Mouse (Mus musculus) MEL (cell line): ENCODE results near the gene Phkg1. TPM values are rescaled to one million over a fixed set of nuclear protein-coding genes. Genes with fewer than 3 reads are reported as not detected.

Source experiments
- DNase-seq: peaks from one replicate; pipeline ENCODE4 v3.0.0; 2011; ENCODE audit warnings: low read depth, low spot score
- H3K27ac ChIP-seq: 2 replicates; pipeline ENCODE4 v1.5.1; 2012; ENCODE audit warnings: low read depth, mild to moderate bottlenecking, control low read depth, low read length, moderate library complexity; ENCODE audit not compliant: control insufficient read depth
- H3K27me3 ChIP-seq, 2 experiments: fragments of 150-350 bp in 1 of 2; sonication (generic) in 1 of 2; 2 replicates each; pipeline ENCODE4 v1.6.1; 2012; ENCODE audit warnings: low read length in 2 of 2, mild to moderate bottlenecking in 2 of 2, improper control_type of control experiment in 1 of 2, moderate library complexity in 1 of 2; ENCODE audit not compliant: insufficient read depth in 2 of 2, control insufficient read depth in 1 of 2
- H3K36me3 ChIP-seq, 2 experiments: 2 replicates each; pipeline ENCODE4 v1.6.1; 2012 to 2014; ENCODE audit warnings: low read length in 2 of 2, improper control_type of control experiment in 1 of 2, inconsistent platforms in 1 of 2, mild to moderate bottlenecking in 1 of 2; ENCODE audit not compliant: insufficient read depth in 2 of 2, control insufficient read depth in 1 of 2
- H3K4me1 ChIP-seq, 2 experiments: fragments of 150-350 bp in 1 of 2; sonication (generic) in 1 of 2; 2 replicates each; pipeline ENCODE4 v1.6.1; 2012; ENCODE audit warnings: low read length in 2 of 2, improper control_type of control experiment in 1 of 2, mild to moderate bottlenecking in 1 of 2; ENCODE audit not compliant: insufficient read depth in 2 of 2, control insufficient read depth in 1 of 2
- H3K4me3 ChIP-seq, 2 experiments: fragments of 150-350 bp in 1 of 2; sonication (generic) in 1 of 2; 2 replicates each; pipeline ENCODE4 v1.5.1; 2012; ENCODE audit warnings: low read depth in 2 of 2, low read length in 2 of 2, mild to moderate bottlenecking in 2 of 2, moderate library complexity in 2 of 2, control low read depth in 1 of 2, improper control_type of control experiment in 1 of 2; ENCODE audit not compliant: control insufficient read depth in 1 of 2, insufficient read depth in 1 of 2
- H3K79me2 ChIP-seq: 2 replicates; pipeline ENCODE4 v1.6.1; 2012; ENCODE audit warnings: mild to moderate bottlenecking, low read length, moderate library complexity; ENCODE audit not compliant: control insufficient read depth, poor library complexity, insufficient read depth
- H3K9ac ChIP-seq: 2 replicates; pipeline ENCODE4 v1.6.1; 2012; ENCODE audit warnings: low read depth, mild to moderate bottlenecking, control low read depth, low read length, moderate library complexity; ENCODE audit not compliant: control insufficient read depth, poor library complexity, severe bottlenecking
- H3K9me3 ChIP-seq: fragments of 150-350 bp; sonication (generic); replicated peaks from 2 replicates; pipeline ENCODE4 v1.6.1; 2012; ENCODE audit warnings: mild to moderate bottlenecking, low read length, improper control_type of control experiment, moderate library complexity; ENCODE audit not compliant: insufficient read depth
- BHLHE40 ChIP-seq: IDR thresholded peaks from 2 replicates; pipeline ENCODE4 v1.6.1; 2012; ENCODE audit warnings: low read depth, mild to moderate bottlenecking, inconsistent platforms, low read length, improper control_type of control experiment, borderline replicate concordance
- GABPA ChIP-seq: IDR thresholded peaks from 2 replicates; pipeline ENCODE4 v1.6.1; 2012; ENCODE audit warnings: low read depth, mild to moderate bottlenecking, inconsistent platforms, low read length, improper control_type of control experiment, moderate library complexity
- HCFC1 ChIP-seq: IDR thresholded peaks from 2 replicates; pipeline ENCODE4 v1.6.1; 2012; ENCODE audit warnings: low read depth, mild to moderate bottlenecking, inconsistent platforms, low read length, improper control_type of control experiment, moderate library complexity
- MAX ChIP-seq: IDR thresholded peaks from 2 replicates; pipeline ENCODE4 v1.6.1; 2011; ENCODE audit warnings: low read length, improper control_type of control experiment
- MAZ ChIP-seq: IDR thresholded peaks from 2 replicates; pipeline ENCODE4 v1.6.1; 2012; ENCODE audit warnings: low read depth, mild to moderate bottlenecking, inconsistent platforms, low read length, improper control_type of control experiment
- MEF2A ChIP-seq: IDR thresholded peaks from 2 replicates; pipeline ENCODE4 v1.6.1; 2014; ENCODE audit warnings: low read depth, mild to moderate bottlenecking, inconsistent platforms, low read length, improper control_type of control experiment; ENCODE audit not compliant: poor library complexity, insufficient replicate concordance, severe bottlenecking; ENCODE audit errors: extremely low read depth
- MXI1 ChIP-seq: IDR thresholded peaks from 2 replicates; pipeline ENCODE4 v1.6.1; 2011; ENCODE audit warnings: mild to moderate bottlenecking, low read depth, low read length, improper control_type of control experiment
- MYB ChIP-seq: IDR thresholded peaks from 2 replicates; pipeline ENCODE4 v1.6.1; 2011; ENCODE audit warnings: mild to moderate bottlenecking, low read depth, low read length, improper control_type of control experiment
- MYC ChIP-seq: IDR thresholded peaks from 2 replicates; pipeline ENCODE4 v1.6.1; 2011; ENCODE audit warnings: low read depth, mild to moderate bottlenecking, low read length, improper control_type of control experiment, moderate library complexity
- POLR2AphosphoS2 ChIP-seq: IDR thresholded peaks from 2 replicates; pipeline ENCODE4 v1.6.1; 2011; ENCODE audit warnings: low read length, improper control_type of control experiment
- POLR2AphosphoS5 ChIP-seq: IDR thresholded peaks from 2 replicates; pipeline ENCODE4 v1.6.1; 2012; ENCODE audit warnings: low read depth, borderline replicate concordance, mild to moderate bottlenecking, inconsistent platforms, low read length, moderate library complexity, mixed read lengths
- RAD21 ChIP-seq: IDR thresholded peaks from 2 replicates; pipeline ENCODE4 v1.6.1; 2011; ENCODE audit warnings: mild to moderate bottlenecking, low read depth, low read length, improper control_type of control experiment
- RCOR1 ChIP-seq: IDR thresholded peaks from 2 replicates; pipeline ENCODE4 v1.6.1; 2012; ENCODE audit warnings: low read depth, mild to moderate bottlenecking, inconsistent platforms, low read length, improper control_type of control experiment
- SIN3A ChIP-seq: IDR thresholded peaks from 2 replicates; pipeline ENCODE4 v1.6.1; 2012; ENCODE audit warnings: low read length, improper control_type of control experiment, inconsistent platforms
- TBP ChIP-seq: IDR thresholded peaks from 2 replicates; pipeline ENCODE4 v1.8.0; 2011; ENCODE audit warnings: low read depth, low read length, improper control_type of control experiment
- TCF12 ChIP-seq: IDR thresholded peaks from 2 replicates; pipeline ENCODE4 v1.6.1; 2014; ENCODE audit warnings: low read depth, mild to moderate bottlenecking, inconsistent platforms, low read length, improper control_type of control experiment, moderate library complexity
- USF1 ChIP-seq: IDR thresholded peaks from 2 replicates; pipeline ENCODE4 v1.6.1; 2014; ENCODE audit warnings: low read depth, mild to moderate bottlenecking, inconsistent platforms, low read length, improper control_type of control experiment, moderate library complexity
- ZC3H11A ChIP-seq: IDR thresholded peaks from 2 replicates; pipeline ENCODE4 v1.6.1; 2012; ENCODE audit warnings: low read depth, mild to moderate bottlenecking, inconsistent platforms, low read length, improper control_type of control experiment
- ZKSCAN1 ChIP-seq: IDR thresholded peaks from 2 replicates; pipeline ENCODE4 v1.6.1; 2012; ENCODE audit warnings: low read depth, mild to moderate bottlenecking, inconsistent platforms, low read length, improper control_type of control experiment, moderate library complexity
- ZNF384 ChIP-seq: IDR thresholded peaks from 2 replicates; pipeline ENCODE4 v1.6.1; 2012; ENCODE audit warnings: low read depth, mild to moderate bottlenecking, inconsistent platforms, low read length, improper control_type of control experiment
- polyA plus RNA-seq, 2 experiments: library from polyadenylated mRNA; stranded (reverse) in 1 of 2; unstranded in 1 of 2; fragments of >175 nt in 1 of 2; fragments of >200 nt in 1 of 2; gene quantifications; 2 replicates each; pipeline versions ENCODE4 v1.2.1 to v1.2.4; 2012; ENCODE audit warnings: low replicate concordance in 2 of 2, low read depth in 1 of 2; ENCODE audit not compliant: insufficient read length in 2 of 2, insufficient read depth in 1 of 2, missing spikeins in 1 of 2
- total RNA-seq: library from RNA; depleted of rRNA; stranded (reverse); fragments of 300-350 nt; gene quantifications from 2 replicates; pipeline ENCODE4 v1.2.3, GENCODE M21; 2012

Phkg1 gene
- total and polyA plus RNA-seq, 3 experiments = 0.62 to 0.72 TPM; not detected in 1

DNA sequence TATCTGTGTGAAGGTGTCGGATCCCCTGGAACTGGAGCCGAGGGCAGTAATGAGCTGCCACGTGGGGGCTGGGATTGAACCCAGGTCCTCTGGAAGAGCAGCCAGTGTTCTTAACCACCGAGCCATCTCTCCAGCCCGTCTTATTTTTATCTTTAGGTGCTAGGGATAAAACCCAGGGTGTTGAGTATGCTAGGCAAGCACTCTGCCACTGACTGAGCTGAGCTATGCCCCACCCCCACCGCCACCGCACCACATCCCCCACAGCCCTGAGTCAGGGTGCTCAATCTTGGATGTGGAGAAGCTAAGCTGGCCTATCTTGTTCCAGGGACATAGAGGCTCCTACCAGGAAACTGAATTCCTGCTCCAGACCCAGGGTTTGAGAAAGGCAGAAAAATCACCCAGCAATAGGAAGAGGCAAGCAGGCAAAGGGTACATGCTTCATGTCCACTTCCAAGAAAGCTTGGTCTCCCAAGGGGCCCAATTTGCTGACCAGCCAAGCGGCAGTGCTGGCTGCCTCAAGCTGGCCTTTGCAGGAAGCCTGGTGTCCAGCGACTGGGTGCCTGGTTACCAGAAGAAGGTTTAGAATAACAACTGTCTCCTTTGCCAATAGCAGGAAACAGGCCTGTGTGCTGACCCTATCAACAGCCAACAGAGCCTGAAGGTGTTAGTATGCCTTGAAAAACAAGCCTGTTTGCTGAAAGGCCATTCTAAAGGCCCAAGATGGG lies 20.5 kb downstream of the Phkg1 start:
- H3K27ac ChIP-seq = no peak overlapping the region
- no peak for TF ChIP-seq MEF2A
- no peak for TF ChIP-seq ZKSCAN1
- TF ChIP-seq ZNF384 = no peak
- TF ChIP-seq BHLHE40 = no peak
- no peak for TF ChIP-seq MAZ
- TF ChIP-seq MAX = no peak
- no peak for TF ChIP-seq ZC3H11A
- no peak for TF ChIP-seq GABPA
- TF ChIP-seq POLR2AphosphoS2 = no peak
- no peak for TF ChIP-seq MYB
- TF ChIP-seq HCFC1 = no peak
- no peak for TF ChIP-seq RAD21
- TF ChIP-seq RCOR1 = no peak
- no peak for TF ChIP-seq MXI1
- no peaks in the 10 kb centered on the region for H3K27me3 ChIP-seq
- H3K9ac ChIP-seq = no peak overlapping the region
- no peaks in the 10 kb centered on the region for H3K4me1 ChIP-seq
- no peak for DNase-seq
- no peak overlapping the region for H3K4me3 ChIP-seq
- peaks cover 0 to 12% of the 10 kb centered on the region in 2 experiments; a peak in 2 of 4 replicates for H3K36me3 ChIP-seq
- H3K9me3 ChIP-seq = no peaks in the 10 kb centered on the region
- H3K79me2 ChIP-seq = no peaks in the 10 kb centered on the region

DNA sequence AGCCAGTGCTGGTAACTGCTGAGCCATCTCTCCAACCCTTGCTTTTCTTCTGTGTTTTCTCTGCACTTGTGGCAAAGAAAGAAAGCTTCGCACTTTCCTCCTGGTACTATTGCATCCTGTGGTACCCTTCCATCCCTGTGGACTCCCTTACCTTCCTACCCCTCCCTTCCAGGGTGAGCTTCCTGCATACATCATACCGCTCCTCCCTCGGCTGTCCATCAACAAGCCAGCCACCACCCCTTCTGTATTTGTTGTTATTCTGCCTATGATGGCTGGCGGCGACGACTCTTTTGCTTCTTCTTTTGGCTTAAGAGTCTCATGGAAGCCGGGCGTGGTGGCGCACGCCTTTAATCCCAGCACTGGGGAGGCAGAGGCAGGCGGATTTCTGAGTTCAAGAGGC lies 23.3 kb downstream of the Phkg1 start:
- Histone ChIP-seq H3K4me1 (no peaks in the 10 kb centered on the region), H3K79me2 (no peaks in the 10 kb centered on the region), H3K9ac (no peak overlapping the region), H3K9me3 (no peaks in the 10 kb centered on the region), H3K4me3 (no peak overlapping the region), H3K27me3 (no peaks in the 10 kb centered on the region), H3K27ac (no peak overlapping the region), H3K36me3 (no peaks in the 10 kb centered on the region)
- DNase-seq = no peak
- TF ChIP-seq TBP (no peak), USF1 (no peak), POLR2AphosphoS5 (no peak), RCOR1 (no peak), MAZ (no peak), MYB (no peak), MYC (no peak), SIN3A (no peak), TCF12 (no peak)
